Mouse (Mus musculus) limb, embryonic 10.5 days (tissue): ENCODE results near the gene Mindy3. TPM values are rescaled to one million over a fixed set of nuclear protein-coding genes. Genes with fewer than 3 reads are reported as not detected.
A peak's percentile ranks its signal among the peaks of the same experiment; 100 is the strongest.

Experiments
- DNase-seq: peaks from one replicate; pipeline ENCODE4 v3.0.0-alpha.2; 2017; ENCODE audit warnings: low spot score
- H3K27ac ChIP-seq: fragments of 300-500 bp; sonication (generic); 2 replicates; pipeline ENCODE4 v1.5.1; 2016; ENCODE audit warnings: mild to moderate bottlenecking
- H3K27me3 ChIP-seq: fragments of 300-500 bp; sonication (generic); 2 replicates; pipeline ENCODE4 v1.6.1; 2016; ENCODE audit warnings: low read depth, mild to moderate bottlenecking; ENCODE audit not compliant: poor library complexity, severe bottlenecking
- H3K36me3 ChIP-seq: fragments of 300-500 bp; sonication (generic); 2 replicates; pipeline ENCODE4 v1.6.1; 2016; ENCODE audit warnings: mild to moderate bottlenecking, moderate library complexity
- H3K4me1 ChIP-seq: fragments of 300-500 bp; sonication (generic); 2 replicates; pipeline ENCODE4 v1.6.1; 2016
- H3K4me3 ChIP-seq: fragments of 300-500 bp; sonication (generic); 2 replicates; pipeline ENCODE4 v1.5.1; 2016; ENCODE audit warnings: mild to moderate bottlenecking, moderate library complexity
- H3K9me3 ChIP-seq: fragments of 300-500 bp; sonication (generic); replicated peaks from 2 replicates; pipeline ENCODE4 v1.6.1; 2016; ENCODE audit warnings: mild to moderate bottlenecking
- WGBS: fragments of 180-500 bp; shearing (Covaris S2); methylation state at CpG from one replicate; pipeline ENCODE4 v1.1.7; 2016; 5-methylcytosine and 5-hydroxymethylcytosine counted together
- polyA plus RNA-seq: library from polyadenylated mRNA; unstranded; fragments of >200 nt; fragmentation: Nextera tagmentation; extraction: Ambion mirVana; gene quantifications from 2 replicates; pipeline ENCODE4 v1.2.1, GENCODE M21; 2016

Mindy3 gene
- polyA plus RNA-seq, 1 experiment from 2014 or later: 24.6 TPM

DNA sequence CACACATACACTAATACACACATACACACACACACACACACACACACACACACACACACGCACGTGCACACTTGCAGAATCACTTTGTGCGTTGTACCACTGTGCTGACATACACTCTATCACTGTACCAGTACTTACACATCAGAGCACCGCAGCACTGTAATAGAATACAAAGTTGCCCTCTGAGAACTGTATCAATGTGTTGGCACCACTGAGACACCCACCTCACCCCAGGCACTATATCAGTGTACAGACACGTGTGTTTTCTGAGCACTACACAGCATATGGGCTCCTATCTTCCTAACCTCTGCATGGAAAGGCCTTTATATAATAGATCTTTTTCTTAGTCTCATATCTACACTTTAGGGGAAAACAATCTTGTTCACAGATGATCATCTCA is 64.4 kb downstream of the Mindy3 start:
- Histone ChIP-seq H3K4me3 (no peak overlapping the region), H3K4me1 (no peaks in the 10 kb centered on the region), H3K9me3 (no peaks in the 10 kb centered on the region), H3K36me3 (peaks cover 41% of the 10 kb centered on the region), H3K27ac (no peak overlapping the region), H3K27me3 (no peaks in the 10 kb centered on the region)
- no peak for DNase-seq
- 92% methylated on average over 5 of the region's 5 CpGs for WGBS

DNA sequence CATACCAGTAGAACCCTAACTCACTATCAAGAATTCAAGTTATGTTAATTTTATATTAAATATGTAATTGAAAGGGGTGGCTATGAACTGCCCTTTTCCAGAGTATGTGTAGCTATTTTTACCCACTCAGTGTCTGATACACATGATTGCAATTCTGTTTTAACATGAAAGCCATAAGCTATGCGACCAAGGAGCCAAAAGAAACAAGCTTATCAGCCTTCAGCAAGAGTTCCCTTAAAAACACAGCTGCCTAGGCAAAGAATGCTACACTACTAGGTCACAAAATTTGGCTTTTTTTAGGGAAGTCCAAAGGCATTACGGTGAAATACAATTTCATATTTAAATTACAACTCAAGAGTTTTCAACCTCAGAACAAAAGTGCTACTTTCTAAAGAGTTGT is 70.4 kb downstream of the Mindy3 start:
- Histone ChIP-seq H3K4me3 (no peak overlapping the region), H3K27me3 (no peaks in the 10 kb centered on the region), H3K36me3 (peaks cover 8% of the 10 kb centered on the region; the same call in 1 of the 2 replicates), H3K27ac (no peak overlapping the region), H3K9me3 (no peaks in the 10 kb centered on the region), H3K4me1 (no peaks in the 10 kb centered on the region)
- DNase-seq: no peak
- 92% methylated on average over 2 of the region's 2 CpGs for WGBS

DNA sequence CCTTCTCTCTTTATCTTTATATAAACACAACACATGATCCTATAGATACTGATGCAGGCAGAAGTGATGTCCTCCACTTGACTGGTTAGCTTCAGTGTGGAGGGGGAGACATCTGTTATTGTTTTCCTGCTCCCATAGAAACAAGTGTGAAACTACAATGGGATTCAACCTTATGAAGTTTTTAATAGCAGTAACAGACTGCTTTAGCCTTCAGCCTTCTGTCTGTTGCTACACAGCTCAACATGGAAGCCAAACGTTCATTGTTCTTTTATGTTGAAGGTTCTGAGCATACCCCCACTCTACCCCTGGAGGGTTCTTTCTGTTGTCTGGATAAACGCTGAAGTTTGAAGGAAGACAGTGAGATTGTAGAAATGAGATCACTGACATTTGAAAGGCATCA is 87.3 kb downstream of the Mindy3 start:
- H3K27ac ChIP-seq: no peak overlapping the region
- H3K9me3 ChIP-seq: no peaks in the 10 kb centered on the region
- peaks cover 22% of the 10 kb centered on the region for H3K4me1 ChIP-seq
- no peak for DNase-seq
- WGBS: 84% methylated on average over 2 of the region's 2 CpGs
- H3K27me3 ChIP-seq: no peaks in the 10 kb centered on the region
- H3K4me3 ChIP-seq: no peak overlapping the region
- H3K36me3 ChIP-seq: no peaks in the 10 kb centered on the region

DNA sequence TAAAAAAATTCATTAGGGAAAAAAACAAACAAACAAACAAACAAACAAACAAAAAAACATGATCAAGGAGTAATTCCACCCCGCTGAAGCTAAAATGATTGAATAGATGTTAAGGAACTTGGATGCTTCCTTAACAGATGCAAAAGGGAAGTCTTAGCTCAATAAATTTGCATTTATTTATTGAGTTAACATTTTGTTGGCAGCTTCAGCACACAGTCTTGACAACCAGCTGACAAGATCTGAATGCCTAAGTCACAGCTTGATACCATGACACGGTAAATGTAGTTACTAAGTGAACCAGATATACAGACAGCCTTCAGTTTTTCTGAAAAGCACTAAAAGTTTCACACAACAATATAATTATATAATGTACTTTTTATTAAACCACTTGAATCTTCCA is 89.7 kb downstream of the Mindy3 start:
- Histone ChIP-seq H3K27ac (no peak overlapping the region), H3K27me3 (no peaks in the 10 kb centered on the region), H3K36me3 (no peaks in the 10 kb centered on the region), H3K4me1 (peaks cover 25% of the 10 kb centered on the region), H3K9me3 (no peaks in the 10 kb centered on the region), H3K4me3 (no peak overlapping the region)
- DNase-seq: no peak
- WGBS: 87% methylated on average over 2 of the region's 2 CpGs

DNA sequence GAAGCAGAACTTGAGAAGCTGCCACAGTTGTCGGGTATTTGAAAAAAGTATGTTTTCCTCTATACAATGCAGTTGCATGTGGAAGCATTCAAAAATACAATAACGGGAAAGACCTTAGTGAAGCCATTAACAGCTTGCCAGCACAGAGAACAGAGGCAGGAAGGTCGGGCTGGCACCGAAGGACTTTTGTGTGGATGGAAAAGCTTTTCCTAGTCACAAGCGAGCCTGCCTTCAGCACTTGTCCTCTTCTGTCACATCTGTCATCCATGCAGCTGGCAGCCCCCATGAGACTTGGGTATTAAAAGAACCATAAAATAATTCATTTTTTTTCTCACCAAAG is 90.2 kb downstream of the Mindy3 start:
- 50% methylated on average over 5 of the region's 5 CpGs for WGBS
- no peak for DNase-seq
- Histone ChIP-seq H3K27me3 (no peaks in the 10 kb centered on the region), H3K36me3 (no peaks in the 10 kb centered on the region), H3K4me1 (peaks cover 25% of the 10 kb centered on the region), H3K4me3 (no peak overlapping the region), H3K27ac (peak overlapping the region; percentile 71), H3K9me3 (no peaks in the 10 kb centered on the region)

DNA sequence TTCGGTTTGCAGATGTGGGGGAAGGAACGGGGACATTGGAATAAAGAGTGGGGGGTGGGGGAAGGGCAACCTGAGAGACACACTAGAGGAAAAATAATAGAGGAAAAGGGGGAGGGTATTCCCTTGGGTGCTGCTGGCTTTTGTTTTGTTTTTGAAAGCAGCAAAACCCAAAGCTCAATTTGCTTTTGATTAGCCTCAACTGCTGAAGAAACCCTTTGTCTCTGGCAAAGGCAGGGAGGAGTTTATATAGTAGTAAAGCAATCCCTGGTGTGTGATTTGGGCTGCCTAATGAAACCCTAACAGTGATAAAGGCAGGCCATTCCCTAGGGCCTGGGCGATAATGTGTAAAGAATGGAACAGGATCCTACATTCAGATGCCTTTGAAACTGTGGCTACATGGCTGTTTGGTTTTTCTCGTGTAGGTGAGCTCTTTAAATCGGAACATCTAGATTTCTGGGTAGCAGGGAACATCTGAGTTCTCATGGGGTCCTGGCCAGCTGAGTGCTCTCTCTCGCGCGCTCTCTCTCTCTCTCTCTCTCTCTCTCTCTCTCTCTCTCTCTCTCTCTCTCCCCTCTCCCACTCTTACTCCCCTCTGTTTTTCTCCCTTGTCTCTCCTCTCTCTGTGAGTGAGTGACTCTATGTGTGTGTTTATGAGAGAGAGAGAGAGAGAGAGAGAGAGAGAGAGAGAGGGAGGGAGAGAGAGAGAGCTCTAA is 90.8 kb downstream of the Mindy3 start:
- WGBS: 39% methylated on average over 8 of the region's 8 CpGs
- Histone ChIP-seq H3K27ac (peak overlapping the region; percentile 71), H3K27me3 (no peaks in the 10 kb centered on the region), H3K4me1 (peaks cover 25% of the 10 kb centered on the region), H3K9me3 (no peaks in the 10 kb centered on the region), H3K36me3 (no peaks in the 10 kb centered on the region), H3K4me3 (peak overlapping the region; percentile 45; the same call in 1 of the 2 replicates)
- DNase-seq: no peak

DNA sequence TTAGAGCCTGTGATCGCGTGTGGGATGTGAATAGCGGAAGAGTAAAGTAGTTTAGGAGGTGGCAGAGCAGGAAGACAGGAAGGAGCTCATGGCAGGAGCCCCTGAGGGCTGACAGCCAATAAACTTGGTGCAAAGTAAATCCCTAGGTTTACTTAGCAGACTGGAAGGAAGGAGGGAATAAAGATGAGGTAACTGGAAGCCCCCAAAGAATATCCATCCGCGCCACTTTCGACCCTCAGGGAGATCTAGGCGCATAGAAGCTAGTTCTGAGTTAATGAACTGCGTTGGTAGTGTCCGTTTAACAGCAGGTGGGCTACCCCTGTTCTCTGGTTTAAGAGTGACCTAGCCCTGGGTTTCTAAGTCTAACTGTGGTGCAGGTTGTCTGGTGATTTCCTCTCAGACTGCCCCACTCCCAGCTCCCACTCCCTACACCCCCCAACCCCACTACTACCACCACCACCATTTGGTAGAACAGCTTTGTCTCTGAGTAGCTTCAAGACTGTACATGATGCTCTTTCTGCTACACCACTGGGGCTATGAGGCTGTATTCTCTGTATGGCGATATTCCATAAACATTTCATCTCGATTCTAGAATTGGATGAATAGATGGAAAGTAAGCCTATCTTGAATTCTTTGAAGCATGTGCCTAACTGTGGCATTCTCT is 91.4 kb downstream of the Mindy3 start:
- H3K27ac ChIP-seq: peak overlapping the region; percentile 71
- WGBS: 39% methylated on average over 11 of the region's 11 CpGs
- H3K4me1 ChIP-seq: peaks cover 25% of the 10 kb centered on the region
- DNase-seq: no peak
- H3K36me3 ChIP-seq: no peaks in the 10 kb centered on the region
- H3K4me3 ChIP-seq: peak overlapping the region; percentile 45
- H3K9me3 ChIP-seq: no peaks in the 10 kb centered on the region
- no peaks in the 10 kb centered on the region for H3K27me3 ChIP-seq

DNA sequence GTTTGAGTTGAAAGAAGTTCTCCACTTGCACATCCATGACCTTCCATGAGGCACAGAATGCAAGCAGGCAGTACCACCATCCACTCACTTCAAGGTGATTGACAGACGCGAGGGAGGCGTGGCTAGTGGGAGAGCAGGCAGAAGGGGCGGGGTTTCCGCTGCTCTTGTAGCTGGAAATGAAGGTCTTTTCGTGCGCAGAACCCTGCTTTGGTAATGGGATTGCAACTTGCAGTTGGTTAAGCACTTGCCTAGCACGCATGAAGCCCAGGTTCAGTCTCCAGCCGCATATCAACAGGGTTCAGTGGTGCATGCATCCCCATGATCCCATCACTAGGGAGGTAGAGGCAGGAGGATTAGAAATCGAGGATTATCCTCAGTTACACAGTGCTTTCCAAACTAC is 92.1 kb downstream of the Mindy3 start:
- Histone ChIP-seq H3K4me3 (peak overlapping the region; percentile 45), H3K27ac (peak overlapping the region; percentile 71), H3K4me1 (peaks cover 25% of the 10 kb centered on the region), H3K27me3 (no peaks in the 10 kb centered on the region), H3K9me3 (no peaks in the 10 kb centered on the region), H3K36me3 (no peaks in the 10 kb centered on the region)
- WGBS: 8% methylated on average over 10 of the region's 10 CpGs
- DNase-seq: peak; percentile 71

DNA sequence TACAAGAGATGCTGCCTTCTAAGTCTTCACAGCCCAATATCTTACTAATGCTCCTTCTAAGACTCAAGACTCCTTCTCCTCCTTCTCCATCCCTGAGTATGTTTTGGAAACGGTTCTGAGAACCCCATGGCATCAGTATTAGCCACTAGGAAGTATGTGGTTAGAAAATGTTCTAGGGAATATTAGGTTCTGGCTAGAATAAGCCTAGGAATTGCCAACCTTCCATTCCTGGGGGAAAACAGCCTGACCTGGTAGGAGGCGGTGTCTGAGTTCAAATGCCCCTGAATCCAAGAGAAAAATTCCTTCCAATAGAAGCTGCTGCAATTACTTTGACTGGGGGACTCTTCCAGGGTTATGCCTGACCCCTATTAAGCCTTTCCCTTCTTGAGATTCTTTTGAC is 93.4 kb downstream of the Mindy3 start:
- Histone ChIP-seq H3K27ac (no peak overlapping the region), H3K9me3 (no peaks in the 10 kb centered on the region), H3K36me3 (no peaks in the 10 kb centered on the region), H3K4me1 (peaks cover 25% of the 10 kb centered on the region), H3K4me3 (no peak overlapping the region), H3K27me3 (no peaks in the 10 kb centered on the region)
- no peak for DNase-seq
- WGBS: 80% methylated on average over 2 of the region's 2 CpGs

DNA sequence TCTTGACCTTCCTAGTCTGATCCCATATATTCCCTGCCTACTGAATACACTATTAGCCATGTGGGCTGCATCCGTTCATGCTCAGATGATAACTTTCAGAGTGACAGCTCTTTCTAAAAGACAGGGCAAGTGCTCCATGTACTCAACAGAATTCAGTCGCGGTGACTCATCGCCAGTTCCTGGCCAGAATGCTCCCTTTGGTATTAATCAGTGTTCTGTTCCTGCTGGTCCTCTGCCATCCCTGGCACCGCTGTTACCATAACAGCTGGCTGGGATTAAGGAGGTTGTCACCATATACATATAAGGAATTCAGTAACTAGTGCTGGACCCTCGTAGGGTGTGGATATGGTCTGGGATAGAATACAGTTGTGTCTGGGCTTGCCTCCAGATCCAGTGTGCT is 93.9 kb downstream of the Mindy3 start:
- DNase-seq: no peak
- Histone ChIP-seq H3K9me3 (no peaks in the 10 kb centered on the region), H3K27me3 (no peaks in the 10 kb centered on the region), H3K4me1 (peaks cover 25% of the 10 kb centered on the region), H3K36me3 (no peaks in the 10 kb centered on the region), H3K4me3 (no peak overlapping the region), H3K27ac (no peak overlapping the region)
- 88% methylated on average over 6 of the region's 6 CpGs for WGBS

DNA sequence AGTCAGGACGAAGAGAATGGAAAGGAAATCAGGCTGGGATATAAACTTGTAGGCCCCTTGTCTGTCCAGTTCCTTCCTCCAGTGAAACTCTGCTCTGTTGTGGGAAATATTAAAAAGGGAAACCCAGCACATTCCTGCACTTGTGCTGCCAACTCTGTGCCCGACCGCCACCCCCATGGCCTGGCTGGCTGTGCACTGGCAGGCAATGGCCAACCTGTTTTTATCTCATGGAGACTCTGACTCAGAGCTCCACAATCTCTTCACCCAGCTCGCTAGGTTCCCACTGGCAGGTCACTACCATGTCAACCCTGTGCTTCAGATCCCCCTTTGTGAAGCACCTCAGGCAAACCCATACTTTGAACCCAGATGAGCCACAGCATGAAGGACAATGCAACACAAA is 98.4 kb downstream of the Mindy3 start:
- no peaks in the 10 kb centered on the region for H3K36me3 ChIP-seq
- peaks cover 7% of the 10 kb centered on the region; the same call in 1 of the 2 replicates for H3K4me1 ChIP-seq
- no peaks in the 10 kb centered on the region for H3K27me3 ChIP-seq
- H3K4me3 ChIP-seq: no peak overlapping the region
- H3K27ac ChIP-seq: no peak overlapping the region
- DNase-seq: no peak
- 92% methylated on average over 4 of the region's 4 CpGs for WGBS
- no peaks in the 10 kb centered on the region for H3K9me3 ChIP-seq

DNA sequence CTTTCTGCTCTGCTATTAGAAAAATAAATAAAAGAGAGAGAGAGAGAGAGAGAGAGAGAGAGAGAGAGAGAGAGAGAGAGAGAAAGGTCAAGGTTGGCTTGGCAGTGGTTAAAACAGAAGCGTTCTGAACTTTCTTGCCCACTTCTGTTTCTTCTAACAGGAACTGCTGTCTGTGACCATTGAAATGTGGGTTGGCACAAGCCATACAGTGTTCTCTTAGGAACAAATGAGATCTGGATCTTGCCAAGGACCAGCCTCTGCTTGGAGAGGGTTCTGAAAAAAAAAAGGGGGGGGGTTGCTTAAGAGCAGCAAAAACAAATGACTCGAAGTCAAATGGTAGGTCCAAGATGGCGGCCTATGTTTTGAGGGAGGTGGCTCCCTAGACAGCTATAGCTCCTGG is 100.6 kb downstream of the Mindy3 start:
- Histone ChIP-seq H3K4me1 (peaks cover 8% of the 10 kb centered on the region; the same call in 1 of the 2 replicates), H3K27me3 (no peaks in the 10 kb centered on the region), H3K36me3 (no peaks in the 10 kb centered on the region), H3K9me3 (no peaks in the 10 kb centered on the region), H3K27ac (no peak overlapping the region), H3K4me3 (no peak overlapping the region)
- WGBS: 94% methylated on average over 3 of the region's 3 CpGs
- DNase-seq: no peak

DNA sequence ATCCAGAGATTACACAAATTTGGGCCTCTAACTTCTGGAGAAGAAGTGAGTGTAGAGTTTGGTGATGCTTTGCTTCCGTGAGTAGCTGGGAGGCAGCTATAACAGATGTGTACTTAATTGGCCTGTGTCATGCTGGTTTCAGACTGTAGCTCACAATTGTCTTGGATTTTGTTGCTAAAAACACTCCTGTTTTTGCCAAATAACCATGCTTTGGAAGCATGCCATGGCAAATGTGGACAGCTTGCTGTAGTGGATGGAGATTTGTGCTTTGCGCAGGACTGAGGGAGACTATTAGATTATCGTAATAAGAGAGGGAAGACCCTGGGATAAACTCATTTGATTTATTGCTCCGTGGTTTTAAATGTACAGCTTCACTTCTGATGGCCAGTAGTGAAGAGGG is 101.2 kb downstream of the Mindy3 start:
- H3K27ac ChIP-seq: no peak overlapping the region
- no peak overlapping the region for H3K4me3 ChIP-seq
- H3K27me3 ChIP-seq: no peaks in the 10 kb centered on the region
- H3K36me3 ChIP-seq: no peaks in the 10 kb centered on the region
- no peak for DNase-seq
- 89% methylated on average over 4 of the region's 4 CpGs for WGBS
- H3K9me3 ChIP-seq: no peaks in the 10 kb centered on the region
- H3K4me1 ChIP-seq: peaks cover 8% of the 10 kb centered on the region; the same call in 1 of the 2 replicates
